Mouse (Mus musculus) layer of hippocampus, adult 9-11 months (tissue): Measurements from ENCODE around the gene St3gal4.
A peak's percentile ranks its signal among the peaks of the same experiment; 100 is the strongest.

Source experiments
- DNase-seq: peaks from one replicate; pipeline ENCODE4 v3.0.0; 2022

Gene St3gal4

DNA sequence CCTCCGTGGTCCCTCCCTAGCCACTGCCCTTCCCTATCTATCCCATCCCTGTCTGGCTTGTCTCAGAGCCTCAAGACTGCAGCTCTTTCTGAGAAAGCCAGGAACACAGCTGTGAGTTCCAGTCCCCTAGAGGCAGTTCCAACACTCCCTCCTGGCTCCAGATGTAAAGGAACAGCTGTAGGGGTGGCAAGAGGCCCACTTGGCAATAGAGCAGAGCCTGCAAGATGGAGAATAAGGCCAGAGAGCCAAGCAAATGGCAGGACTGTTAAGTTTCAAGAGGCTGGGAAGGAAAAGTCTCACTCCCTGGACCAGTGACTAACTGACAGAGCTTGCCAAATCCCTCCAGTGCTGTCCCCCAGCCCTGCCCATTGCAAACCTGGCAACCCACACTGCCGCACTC, 73.3 kb downstream of the St3gal4 start:
- peak; percentile 43 for DNase-seq

DNA sequence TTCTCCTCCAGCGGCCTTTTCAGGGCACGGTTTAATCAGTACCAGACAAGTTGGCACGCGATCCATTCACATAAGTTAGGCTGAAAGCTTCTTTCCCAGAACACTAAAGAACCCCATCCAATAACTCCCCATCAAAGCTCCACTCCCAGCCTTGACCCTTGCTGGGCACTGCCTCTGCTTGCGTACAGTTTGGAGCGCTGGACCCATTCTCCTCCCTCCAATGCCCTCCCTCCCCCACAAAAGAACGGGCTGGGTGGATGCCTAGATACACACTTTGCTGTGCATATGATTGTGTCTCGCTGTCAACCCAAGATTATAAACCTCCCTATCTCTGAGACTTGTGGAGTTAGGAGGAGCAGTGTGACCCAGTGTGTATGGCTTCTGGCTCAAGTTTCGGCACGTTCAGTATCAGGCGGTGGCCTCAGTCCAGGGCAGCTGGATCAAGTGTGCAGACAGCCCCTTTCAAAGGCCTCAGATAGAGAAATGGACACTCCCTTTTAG, 74.0 kb downstream of the St3gal4 start:
- DNase-seq = no peak

DNA sequence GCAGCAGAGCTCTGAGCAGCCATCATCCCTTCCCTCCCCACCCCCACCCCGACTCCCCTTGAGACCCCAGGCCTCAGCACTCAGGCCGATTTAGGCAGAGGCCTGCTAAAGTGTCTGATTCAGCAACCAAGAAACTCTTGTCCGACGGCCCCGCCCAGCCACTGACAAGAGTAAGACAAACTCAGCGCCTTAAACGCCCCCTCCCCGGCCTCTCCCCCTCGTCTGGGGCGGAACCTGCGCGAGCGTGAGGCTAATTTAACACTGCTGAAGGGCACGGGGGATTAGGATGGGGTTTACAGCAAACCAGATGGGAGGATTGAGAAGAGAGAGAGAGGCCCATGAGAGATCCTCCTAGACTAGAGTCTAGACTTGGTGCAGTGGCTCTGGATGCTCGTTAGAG, 74.6 kb downstream of the St3gal4 start:
- peak; percentile 0 for DNase-seq

DNA sequence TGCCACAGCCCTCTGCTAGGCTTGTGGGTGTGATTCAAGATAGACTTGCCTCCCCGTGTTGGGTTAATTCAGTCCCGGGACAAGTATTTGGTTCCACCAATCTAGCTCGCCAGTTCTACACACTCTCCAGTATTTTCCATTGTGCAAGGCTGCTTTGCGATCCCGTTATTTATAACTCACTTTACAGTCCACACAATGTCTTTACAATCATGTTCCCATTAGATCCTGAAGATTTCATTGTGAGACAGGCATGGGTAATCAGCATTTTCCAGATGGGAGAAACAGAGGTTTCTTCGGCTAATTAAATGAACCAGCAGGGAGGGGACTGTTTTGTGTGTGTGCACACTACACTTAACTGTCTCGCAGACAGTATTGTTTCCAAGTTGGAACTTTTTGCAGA, 75.4 kb downstream of the St3gal4 start:
- no peak for DNase-seq

DNA sequence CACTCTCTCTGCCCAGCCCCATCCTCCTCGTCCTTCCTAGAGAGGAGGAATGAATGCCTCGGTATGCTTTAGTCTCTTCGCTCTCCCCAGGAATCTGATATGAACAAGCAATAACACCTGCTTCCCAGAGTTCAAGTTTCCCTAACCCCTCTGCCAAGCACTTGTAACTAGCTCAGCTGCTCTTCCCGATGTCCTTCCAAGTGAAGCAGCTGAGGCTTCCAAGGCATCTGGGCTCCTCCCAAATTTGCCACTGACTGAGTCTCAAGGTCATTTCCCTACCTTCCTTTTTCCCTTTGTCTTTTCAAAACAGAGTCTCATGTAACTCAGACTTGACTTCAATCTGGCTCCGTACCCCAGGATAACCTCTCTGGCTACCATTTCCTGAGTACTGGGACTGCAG, 77.6 kb downstream of the St3gal4 start:
- no peak for DNase-seq

DNA sequence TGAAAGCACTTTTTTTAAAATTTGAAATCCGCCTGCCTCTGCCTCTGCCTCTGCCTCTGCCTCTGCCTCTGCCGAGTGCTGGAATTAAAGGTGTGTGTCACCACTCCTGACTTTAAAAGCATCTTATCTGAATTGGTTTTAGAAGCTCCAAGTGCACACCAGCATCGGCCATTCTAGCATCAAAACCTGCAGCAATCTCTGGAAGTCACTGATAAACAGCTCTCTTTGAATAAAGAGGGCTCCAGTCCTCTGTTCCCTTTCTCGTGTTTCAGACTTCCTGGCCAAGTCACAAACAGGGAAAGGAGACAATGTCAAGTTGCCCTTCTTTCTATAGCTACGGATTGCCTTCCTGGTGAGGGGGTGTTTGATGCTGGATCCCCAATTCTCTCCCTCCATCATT, 79.2 kb downstream of the St3gal4 start:
- DNase-seq = no peak

DNA sequence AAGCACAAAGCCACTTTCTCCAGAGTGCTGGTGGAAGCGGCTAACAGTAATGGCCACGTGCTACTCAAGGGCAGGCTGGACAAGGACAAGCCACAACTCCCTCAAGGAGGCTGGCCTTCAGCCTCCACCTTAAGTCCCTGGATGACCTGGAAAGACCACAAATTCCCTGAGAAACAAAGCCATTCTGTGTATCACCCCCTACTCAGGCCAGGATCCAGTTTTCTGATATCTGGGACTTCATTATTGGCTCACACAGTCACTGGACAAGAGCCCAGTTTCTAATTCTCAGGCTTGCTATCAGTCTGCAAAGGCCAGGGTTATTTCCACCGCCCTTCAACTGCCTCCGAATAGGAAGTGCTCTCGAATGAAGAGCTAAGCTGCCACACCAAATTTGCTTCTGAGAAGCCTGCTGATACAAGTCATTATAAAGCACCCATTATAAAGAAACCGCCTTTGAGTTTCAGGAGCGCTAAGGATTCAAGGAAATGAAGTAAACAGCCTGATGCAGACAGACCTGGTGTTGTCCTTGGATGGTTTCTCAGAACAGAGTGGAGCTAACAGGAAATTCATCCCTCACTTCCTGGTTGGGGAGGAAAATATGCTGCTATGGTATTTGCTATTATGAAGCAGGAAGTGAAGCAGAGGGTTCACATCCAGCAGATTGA, 80.0 kb downstream of the St3gal4 start:
- no peak for DNase-seq

DNA sequence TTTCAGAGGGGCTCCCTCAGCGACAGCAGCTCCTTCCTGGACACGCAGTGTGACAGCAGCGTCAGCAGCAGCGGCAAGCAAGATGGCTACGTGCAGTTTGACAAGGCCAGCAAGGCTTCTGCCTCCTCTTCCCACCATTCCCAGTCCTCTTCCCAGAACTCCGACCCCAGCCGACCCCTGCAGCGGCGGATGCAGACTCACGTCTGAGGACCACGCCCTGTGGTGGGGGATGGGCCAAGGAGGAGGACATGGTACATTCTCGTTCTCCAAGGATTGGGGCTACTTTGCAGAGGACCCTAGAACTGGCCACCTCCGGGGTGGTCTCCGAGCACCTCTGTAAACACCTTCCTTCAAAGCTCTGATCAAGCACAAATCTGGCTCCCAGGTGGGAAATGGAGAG, 84.0 kb downstream of the St3gal4 start:
- no peak for DNase-seq

DNA sequence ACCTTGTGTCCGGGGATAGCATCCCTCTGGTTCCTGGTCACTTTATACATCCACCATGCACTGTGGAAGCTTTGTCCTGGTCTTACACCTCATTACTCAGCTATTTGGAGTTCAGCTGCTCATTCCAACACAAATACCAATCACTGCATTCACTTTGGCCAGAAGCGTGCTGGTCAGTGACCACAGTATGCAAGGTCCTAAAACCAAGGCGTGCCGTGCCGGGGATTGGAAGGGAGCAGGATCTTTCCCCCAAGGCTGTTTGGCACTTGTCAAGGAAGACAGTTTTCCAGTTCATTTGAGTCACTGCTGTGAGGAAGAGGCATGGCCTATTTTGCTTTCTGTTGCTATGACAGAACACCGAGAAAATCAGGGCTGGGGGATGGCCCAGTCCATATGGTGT, 86.6 kb downstream of the St3gal4 start:
- no peak for DNase-seq

DNA sequence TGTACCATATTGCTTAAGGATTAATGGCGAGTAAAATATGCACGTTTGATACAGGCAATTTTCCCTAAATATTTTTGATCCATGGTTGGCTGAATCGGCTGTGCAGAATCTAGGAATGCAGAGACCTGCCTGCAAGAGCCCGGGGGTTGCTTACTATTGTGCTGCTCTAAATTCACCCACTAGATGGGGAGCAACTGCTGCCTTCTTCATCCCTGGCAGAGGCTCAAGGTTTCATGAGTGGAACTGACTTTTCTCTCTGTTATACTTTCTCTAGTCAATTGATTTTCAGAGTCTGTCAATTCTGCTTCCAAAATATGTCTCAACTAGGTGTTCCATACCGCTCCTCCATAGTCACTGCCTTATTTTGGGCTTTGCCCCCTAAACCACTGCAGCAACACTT, 88.2 kb downstream of the St3gal4 start:
- peak; percentile 63 for DNase-seq

DNA sequence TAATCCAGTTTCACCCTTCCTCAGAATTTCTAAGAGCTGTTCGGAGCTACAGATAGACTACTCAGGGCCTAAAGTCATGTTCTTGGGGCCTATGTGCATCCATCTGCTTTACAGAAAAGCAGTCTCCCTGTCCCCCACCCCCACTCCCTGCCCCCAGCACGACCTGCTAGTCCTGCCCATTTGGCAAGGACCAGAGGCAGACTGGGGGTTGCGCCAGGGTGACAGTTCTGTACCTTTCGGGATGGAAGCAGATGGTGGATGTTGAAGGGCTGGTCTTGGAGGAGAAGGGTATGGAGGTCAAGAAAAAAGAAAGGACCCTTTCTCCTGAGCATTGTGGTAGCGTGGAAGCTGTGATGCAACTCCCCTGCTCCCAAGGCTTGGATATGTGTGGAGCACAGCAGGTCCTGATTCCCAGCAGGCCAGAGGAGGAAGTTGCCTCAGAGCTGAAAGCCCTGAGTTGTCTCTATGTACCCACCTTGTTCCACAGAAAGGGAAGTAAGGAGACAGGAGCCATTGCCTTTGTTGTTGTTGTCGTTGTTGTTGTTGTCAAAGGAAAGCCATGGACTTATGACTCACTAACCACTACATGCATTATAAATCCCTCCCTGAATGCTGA, 91.6 kb downstream of the St3gal4 start:
- no peak for DNase-seq

DNA sequence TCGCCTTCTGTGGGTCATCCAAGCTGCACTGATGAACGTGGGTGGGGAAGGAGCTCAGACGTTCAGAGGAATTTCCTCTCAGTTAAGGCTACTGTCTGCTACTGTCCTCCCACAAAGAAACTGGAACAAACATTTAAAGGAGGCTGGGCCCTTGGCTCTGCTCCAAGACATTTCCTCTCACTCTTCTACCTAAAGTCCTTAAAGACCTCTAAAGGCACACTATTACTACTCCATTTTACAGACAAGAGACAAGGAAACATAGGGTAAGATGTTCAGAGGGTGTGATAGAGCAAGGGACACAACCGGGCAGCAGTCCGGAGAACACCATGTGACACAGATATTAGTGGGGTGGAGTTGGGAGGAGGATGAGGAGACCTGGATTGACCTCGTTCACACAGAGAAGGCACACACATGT, 92.2 kb downstream of the St3gal4 start:
- DNase-seq = no peak

DNA sequence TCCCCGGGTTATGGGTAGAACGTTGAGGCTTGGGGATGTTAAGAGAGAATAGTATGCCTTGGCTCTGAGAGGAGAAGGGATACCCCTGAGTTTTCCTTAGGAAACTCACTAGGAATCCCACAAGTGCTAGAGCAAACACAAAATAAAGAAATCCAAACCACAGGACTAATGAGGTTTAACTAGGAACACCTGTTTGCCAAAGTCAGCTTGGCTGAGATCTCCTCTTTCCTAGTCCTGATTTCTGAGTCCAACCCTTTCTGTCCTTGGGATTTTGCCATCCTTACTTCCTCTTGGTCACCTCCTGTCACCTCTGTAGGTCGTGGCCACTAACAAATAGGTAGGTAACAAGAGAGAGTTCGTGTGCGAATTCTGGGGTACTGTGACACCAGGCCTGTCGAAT, 92.8 kb downstream of the St3gal4 start:
- no peak for DNase-seq

DNA sequence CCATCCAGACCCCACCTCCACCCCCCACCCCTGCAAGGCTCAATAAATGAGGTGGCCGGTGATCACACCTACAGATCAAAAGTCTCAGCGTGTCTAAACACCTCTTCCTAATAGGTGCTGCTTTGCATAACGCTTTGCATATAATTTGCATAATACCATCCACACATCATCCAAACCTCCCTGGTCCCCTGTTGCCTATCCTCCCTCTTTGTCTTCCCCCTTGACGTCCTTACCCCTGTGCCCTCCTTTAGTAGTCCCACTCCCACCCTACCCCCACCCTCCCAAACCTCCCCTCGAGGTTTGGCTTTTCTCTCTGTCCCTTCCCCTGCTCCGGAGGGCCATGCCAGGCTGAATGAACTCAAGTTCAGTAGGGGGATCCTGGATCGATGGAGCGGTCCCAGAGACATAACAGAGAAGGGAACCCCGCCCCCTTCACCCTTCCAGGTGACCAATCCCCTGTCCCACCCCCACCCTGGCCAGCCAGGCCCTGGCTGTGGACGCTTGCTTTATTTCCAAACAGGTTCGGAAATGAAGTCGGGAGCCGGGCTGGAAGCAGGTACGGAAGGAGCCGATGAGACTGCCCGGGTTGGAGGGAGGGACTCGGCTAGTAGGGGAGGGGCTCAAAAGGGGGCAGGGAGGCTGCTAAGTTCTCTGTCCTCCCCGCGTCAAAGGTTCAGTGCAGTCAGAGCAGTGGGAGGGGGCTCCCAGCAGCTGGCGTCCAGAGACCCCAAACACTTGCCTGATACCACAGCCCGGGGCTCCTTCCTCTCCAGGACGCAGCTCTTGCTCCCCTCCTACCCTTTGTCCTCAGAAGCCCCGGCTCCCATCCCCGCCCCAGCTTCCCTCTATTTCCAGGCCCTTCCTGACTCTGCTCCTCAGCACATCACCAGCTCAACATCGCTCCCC, 94.2 kb downstream of the St3gal4 start:
- no peak for DNase-seq

DNA sequence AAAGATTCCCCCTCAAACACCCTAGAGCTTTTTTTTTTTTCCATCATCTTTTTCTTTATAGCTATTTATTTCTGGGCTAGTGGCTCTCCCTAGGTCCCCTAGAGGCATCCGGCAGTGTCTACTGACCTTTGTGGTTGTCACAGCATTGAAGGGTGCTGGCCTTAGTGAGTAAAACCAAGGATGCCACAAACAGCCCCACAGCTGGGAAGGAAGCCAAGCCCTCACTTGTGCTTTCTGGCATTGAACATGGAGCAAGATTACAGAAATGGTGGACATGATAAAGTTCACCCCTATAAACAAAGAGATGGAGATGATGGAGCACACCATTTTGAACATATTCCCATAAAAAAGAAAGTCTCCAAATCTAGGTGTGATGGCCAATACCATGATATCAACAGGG, 97.3 kb downstream of the St3gal4 start:
- no peak for DNase-seq

DNA sequence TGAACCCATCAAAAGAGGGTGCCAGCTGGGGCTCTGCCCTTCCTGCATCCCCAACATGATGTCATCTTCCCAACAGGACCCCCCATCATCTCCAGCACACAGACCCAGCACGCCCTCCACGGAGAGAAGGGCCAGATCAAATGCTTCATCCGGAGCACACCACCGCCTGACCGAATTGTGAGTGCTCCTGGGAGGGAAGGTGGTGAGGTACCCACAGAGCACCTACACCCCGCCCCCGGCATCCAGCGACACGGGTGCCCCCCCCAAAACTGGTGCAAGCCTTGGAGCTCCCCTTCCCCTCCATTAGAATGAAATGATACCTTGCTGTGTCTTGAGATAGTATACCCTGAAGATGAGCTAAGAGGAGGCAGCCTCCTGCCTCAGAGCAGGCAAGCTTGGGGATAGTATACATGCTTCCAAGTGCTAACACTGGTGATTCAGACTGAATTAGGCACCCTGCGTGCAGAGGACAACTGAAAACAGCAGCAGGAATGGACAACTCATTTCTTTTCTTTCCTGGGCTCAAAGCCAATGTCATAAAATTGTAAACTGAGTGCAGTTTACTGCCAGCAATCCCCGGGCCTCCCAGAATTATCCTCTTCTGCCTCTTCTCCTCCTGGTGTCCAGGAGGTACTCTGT, 98.9 kb downstream of the St3gal4 start:
- no peak for DNase-seq

DNA sequence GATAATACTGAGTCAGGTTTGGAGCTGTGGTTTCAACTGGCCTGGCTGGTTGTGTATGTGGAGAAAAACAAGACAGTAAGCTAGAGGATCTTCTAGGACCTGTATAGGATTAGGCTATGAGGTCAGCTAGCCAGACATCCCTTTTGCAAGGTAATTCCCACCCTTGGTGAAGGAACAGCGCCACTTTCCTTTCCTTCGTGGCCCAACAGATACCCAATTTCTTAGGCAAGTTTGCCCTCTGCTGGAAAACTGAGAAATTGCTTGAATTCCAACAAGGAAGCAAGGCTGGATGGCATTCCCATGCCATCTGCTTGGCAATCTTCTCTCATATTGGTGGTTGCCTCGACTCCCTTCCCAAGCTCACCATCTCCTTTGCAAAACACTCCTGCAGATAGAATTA, 99.7 kb downstream of the St3gal4 start:
- DNase-seq = peak; percentile 64

DNA sequence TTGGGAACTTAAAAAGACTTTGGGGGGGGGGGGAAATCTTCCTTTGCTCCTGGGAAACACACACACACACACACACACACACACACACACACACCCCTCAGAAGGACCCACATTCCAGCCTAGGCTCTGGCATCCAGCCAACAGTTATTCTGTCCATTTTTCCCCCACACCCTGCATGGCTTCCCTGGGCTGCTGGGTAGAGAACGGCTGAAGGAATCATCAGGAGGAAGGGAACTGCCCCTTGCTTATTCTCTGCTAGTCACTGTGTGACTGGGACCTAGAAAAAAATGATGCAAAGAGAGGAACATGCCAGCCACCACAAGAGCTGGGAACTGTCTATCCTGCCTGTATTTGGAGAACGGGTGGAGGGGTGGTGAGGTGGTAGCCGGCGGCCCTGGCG, 101.0 kb downstream of the St3gal4 start:
- DNase-seq = no peak

DNA sequence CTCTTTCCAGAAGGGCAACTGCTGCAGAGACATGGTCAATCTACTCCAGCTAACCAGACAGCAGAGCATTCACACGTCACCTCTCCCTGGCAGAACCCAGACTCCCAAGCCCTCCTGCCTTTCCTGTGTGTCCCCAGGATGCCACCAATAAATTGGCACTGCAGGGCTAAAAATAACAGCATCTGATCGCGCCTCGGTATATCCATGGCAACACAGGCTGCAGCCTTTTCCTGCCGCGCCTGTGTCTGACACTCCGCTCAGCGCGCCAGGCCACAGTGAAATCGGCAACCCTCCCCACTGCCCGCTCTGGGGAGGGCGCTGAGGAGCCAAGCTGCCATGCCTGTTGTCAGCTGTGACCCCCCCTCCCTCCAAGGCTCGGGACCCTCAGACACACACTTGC, 101.5 kb downstream of the St3gal4 start:
- DNase-seq = peak; percentile 79

DNA sequence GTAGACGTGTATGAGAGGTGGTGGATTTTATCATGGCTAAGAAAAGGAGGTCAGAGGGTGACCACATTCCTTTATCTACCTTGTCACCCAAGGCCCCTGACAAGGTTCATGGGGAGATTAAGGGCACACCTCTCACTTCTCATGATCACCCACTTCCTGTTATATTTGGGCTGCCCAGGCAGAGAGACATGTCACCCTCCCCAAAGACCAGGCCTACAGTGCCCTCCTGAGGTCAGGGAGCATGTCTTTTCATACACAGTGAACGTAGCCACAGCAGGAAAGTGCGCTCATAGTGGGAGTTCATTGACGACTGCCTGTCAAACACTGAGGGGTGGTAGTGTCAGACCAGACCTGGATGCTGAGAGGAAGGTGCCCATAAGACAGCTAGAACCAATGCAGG, 102.3 kb downstream of the St3gal4 start:
- no peak for DNase-seq

DNA sequence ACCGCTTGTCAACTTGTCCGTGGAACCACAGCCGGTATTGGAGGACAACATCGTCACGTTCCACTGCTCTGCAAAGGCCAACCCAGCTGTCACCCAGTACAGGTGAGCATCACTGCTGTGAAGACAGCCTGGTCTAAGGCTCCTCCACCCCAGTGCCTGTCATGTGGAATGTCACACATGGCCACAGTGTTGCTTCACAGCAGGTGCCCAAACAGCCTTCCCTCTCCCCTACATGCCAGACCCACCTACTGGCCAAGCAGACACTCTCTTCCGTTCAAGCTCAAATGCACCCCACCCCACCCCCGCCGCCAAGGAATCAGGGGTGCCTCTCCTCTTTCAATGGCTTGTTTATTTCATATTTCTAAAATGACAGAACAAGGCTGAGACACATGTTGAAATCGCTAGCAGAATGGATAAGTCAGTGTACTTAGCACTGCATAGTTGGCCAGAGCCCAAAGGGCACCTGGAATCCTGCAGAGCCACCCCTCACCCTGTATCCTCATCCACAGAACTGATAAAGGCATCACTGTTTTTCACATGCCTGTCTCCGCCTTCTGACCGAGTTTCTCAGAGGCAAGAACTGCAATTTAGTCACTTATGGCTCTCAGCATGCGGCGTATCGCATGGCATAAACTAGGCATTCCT, 111.2 kb downstream of the St3gal4 start:
- DNase-seq = no peak

DNA sequence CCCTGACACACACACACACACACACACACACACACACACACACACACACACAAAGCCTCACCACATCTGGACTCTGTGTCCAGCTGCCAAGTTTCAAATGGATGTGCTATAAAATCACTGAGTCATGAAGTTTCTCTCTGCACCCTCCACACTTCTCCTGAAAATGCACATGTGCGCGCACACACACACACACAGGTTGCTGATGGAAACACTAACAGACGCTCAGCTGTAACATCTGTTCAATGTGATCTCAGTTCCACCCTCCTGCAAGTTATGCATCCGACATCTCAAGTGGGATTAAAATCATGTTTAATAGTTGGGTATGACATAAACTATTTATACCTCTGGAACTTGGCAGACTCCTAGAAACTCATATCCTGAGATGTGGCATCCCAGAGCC, 115.0 kb downstream of the St3gal4 start:
- no peak for DNase-seq
